Mouse (Mus musculus) activated CD4-positive, CD25-positive, alpha-beta regulatory T cell, adult 4 months (primary cell): ENCODE results near the gene Drosha. TPM values are rescaled to one million over a fixed set of nuclear protein-coding genes. Genes with fewer than 3 reads are reported as not detected.

Experiments used
- ATAC-seq: one replicate; pipeline ENCODE4 v1.8.0; 2017
- polyA plus RNA-seq, 2 experiments: library from polyadenylated mRNA; unstranded; fragments of 100-300 nt; shearing (Covaris generic); gene quantifications; one replicate each; pipeline ENCODE4 v1.2.1; 2017

Gene Drosha
- polyA plus RNA-seq, 2 experiments from 2014 or later: 12.0 to 15.7 TPM

DNA sequence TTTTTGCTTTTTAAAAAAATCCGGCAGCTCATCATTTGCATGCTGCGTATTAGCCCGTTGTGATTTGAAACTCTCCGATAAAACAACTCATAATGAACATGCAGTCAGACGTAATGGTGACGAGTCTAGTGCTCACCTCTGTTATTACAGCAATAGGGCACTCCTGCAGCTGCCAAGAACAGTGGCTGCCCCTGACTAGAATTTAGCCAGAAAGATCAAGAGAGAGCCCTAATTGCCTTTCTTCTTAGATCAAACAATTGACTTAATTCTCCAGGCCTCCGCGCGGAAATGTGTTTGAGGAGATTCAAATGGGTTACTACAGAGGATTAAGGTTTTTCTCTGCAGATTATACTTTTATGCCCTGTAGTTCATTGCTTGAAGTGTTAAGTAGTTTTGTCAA, 116.5 kb downstream of the Drosha start:
- ATAC-seq: no peak

DNA sequence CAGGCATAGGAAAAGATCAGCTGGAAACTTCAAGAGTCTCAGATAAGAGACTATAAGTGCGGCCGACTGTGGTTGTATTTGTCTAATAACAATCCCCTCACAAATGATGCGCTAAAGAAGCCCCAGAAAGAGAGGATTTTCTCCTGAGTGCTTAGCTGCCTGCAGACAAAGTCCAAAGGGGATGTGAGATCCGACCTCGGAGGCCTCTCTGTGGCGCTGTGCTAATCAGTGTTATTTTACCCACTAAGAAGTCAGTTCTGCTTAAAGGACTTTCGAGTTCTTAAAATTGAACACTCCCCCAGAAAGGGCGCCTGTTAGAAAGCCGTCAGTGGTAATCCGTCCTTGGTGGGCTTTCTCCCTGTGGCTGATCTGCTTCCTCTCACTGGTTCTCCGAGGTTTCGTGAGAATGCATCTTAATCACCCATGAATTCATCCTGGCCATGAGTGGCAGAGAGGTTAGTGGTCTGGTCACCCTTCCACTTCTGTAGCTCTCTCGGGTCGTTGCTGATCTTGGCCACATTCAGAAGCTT, 117.1 kb downstream of the Drosha start:
- no peak for ATAC-seq

DNA sequence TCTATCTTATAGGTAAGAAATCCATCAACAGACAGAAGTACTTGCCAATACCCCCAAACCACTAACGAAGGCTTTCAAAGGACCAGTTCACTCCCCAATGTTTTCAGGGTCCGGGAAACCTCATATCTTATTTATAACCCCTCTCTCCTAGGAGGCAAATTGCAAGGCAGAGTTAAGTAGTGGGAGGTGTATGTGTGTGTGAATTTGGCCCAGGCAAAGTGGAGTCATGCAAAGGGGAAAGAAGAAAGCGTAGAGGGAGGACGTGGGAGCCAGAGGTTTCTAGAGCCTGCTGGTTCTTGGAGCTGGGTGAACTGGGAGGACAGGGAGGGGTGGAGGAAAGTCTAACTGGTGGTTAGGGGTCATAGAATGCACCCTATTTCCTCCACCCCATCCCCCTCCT, 117.8 kb downstream of the Drosha start:
- ATAC-seq: no peak

DNA sequence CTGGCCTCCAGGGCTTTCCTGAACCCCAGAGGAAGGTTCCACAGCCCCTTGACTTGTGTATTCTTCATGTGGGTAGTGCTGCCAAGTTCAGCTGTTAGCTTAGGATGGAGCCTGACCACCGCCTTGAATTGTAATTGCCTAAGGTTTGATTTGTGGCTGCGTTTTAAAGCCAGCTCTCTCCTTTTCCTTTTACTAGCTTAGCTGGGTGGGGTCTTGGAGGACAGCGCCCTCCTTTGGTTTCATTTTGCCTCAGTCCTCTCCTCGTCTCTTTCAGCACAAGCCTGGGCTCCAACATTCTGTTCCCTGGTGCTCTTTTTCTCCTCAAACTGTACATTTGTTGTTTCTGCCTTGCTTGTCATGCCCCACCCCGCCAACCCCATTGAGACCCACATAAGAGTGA, 133.4 kb downstream of the Drosha start:
- no peak for ATAC-seq

DNA sequence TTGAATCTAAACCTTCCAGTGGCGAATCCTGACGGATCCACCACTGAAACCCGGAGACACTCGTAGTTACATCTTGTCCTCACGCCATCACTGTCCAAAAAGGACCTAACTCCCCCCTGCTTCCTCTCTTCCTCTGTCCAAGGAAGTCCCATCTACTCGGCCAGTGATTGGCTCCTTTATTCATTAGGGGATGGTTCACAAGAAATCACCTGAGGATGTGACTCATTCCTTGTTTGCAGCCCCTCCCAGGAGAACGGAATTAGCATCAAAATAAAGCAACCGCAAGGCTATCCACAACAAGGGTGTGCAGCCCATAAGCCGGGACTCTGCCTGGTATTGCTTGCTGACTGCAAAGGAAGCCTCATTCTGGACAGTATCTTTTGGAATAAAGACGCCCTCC, 137.6 kb downstream of the Drosha start:
- ATAC-seq: no peak

DNA sequence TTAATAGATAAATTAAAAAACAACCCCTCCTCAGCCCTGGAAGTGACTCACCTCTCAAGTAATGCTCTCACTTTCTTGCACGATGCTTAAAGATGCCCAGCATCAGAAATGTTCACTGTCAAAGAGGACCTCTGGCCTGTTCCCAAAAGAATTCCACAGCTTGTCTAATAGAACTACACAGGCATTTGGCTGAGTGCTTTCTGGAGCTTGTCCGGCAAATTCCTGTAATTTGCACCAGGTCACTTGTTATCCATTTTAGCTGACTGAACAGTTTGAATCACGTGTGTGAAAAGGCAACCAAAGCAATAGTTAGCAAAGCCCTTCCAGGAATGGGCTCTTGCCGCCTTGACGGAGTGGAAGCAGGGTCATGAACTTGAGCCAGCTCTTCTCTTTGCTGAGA, 140.6 kb downstream of the Drosha start:
- ATAC-seq: no peak

DNA sequence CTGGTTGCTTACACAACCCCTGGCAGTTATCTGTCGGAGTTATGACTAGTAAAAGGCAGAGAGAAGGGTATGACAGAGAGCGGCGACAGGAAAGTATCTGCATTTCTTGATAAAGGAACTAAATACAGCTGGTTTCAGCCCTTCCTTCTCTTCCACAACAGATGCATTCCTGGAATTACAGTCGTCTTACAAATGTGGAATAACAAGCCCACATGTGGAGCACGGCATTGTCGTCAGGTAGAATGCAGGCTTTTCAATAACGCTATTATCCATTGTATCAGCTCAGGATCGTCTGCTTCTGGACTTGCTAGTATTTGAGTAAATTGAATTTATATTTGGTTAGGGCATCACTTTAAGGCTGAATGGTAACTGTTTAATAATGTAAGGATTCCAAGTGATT, 144.2 kb downstream of the Drosha start:
- no peak for ATAC-seq

DNA sequence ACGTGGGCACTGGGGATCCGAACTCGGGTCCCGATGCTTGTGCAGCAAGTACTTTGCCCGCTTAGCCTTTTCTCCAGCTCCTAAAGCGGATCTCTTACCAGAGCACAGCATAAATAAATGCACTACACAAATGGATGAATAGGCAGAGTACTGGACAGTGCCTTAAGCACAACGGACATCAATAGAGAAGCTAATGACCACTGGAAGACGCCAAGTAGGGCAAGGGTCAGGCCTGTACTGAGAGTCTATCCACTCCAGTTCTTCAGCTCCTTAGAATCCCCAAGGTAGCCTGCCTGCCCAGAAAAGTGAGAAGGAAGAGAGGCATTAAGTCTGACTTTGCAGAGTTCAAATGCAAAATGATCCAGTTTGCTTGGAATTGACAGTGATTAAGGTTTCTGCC, 147.8 kb downstream of the Drosha start:
- ATAC-seq: no peak

Other genes starting within 250 kb of the Drosha start
- under 1 TPM; 0.17 to 0.26 TPM for gene Pdzd2, start 84.9 kb upstream of the Drosha start, polyA plus RNA-seq
- 10 to 100 TPM; 31.4 to 34.2 TPM for gene 6030458C11Rik, start 166 bp upstream of the Drosha start, polyA plus RNA-seq